Mouse (Mus musculus) E14TG2a.4 (cell line): ENCODE measurements around the gene Agtpbp1.

Experiments
- CTCF ChIP-seq: conservative IDR thresholded peaks from 2 replicates; pipeline ENCODE4 v1.5.1; 2014; ENCODE audit warnings: low read length
- NANOG ChIP-seq: IDR thresholded peaks from 2 replicates; pipeline ENCODE4 v1.6.1; 2014; ENCODE audit warnings: borderline replicate concordance, low read length, mixed read lengths
- POU5F1 ChIP-seq: IDR thresholded peaks from 2 replicates; pipeline ENCODE4 v1.6.1; 2014; ENCODE audit warnings: low read length, borderline replicate concordance

GRCm38 (mm10) chr13:59454001-59454785 lies 130.8 kb downstream of the Agtpbp1 start:
- TF ChIP-seq CTCF (no peak), POU5F1 (no peak), NANOG (no peak)
